Mouse (Mus musculus): ENCODE results near the gene Bicral. TPM values are rescaled to one million over a fixed set of nuclear protein-coding genes. Genes with fewer than 3 reads are reported as not detected.

The Bicral gene
- polyA plus RNA-seq, 1 experiment, result 1.8 TPM

GRCm38 (mm10) chr17:46888511-46889212, 30.4 kb upstream of the Bicral start:
- H3K36me3 ChIP-seq (replicated peaks; ENCODE audit: low read length), result peaks cover 14% of the 10 kb centered on the region
- peaks cover 60% of the 10 kb centered on the region for H3K4me1 ChIP-seq
- H3K4me3 ChIP-seq (replicated peaks), result peak overlapping the region; percentile 98
- TF ChIP-seq GATA1 (IDR thresholded peaks at IDR 0.05; ENCODE audit: borderline replicate concordance, low read length), result no peak
- TF ChIP-seq FLI1 (IDR thresholded peaks at IDR 0.05; ENCODE audit: low read length), result no peak
- H3K27me3 ChIP-seq (replicated peaks), result peaks cover 3% of the 10 kb centered on the region
- no peaks in the 10 kb centered on the region for H3K9me3 ChIP-seq

GRCm38 (mm10) chr17:46885910-46886643, 27.8 kb upstream of the Bicral start:
- H3K4me3 ChIP-seq (replicated peaks), result peak overlapping the region; percentile 38
- H3K9me3 ChIP-seq, result no peaks in the 10 kb centered on the region
- peaks cover 64% of the 10 kb centered on the region for H3K4me1 ChIP-seq
- TF ChIP-seq FLI1 (IDR thresholded peaks at IDR 0.05; ENCODE audit: low read length), result no peak
- TF ChIP-seq GATA1 (IDR thresholded peaks at IDR 0.05; ENCODE audit: borderline replicate concordance, low read length), result no peak
- no peaks in the 10 kb centered on the region for H3K36me3 ChIP-seq (replicated peaks; ENCODE audit: low read length)
- H3K27me3 ChIP-seq (replicated peaks), result peaks cover 12% of the 10 kb centered on the region

GRCm38 (mm10) chr17:46885218-46885909, 27.1 kb upstream of the Bicral start:
- Histone ChIP-seq H3K4me3 (replicated peaks) (peak overlapping the region; percentile 7), H3K9me3 (no peaks in the 10 kb centered on the region), H3K36me3 (replicated peaks; ENCODE audit: low read length) (no peaks in the 10 kb centered on the region), H3K27me3 (replicated peaks) (peaks cover 12% of the 10 kb centered on the region), H3K4me1 (peaks cover 66% of the 10 kb centered on the region)
- TF ChIP-seq GATA1 (IDR thresholded peaks at IDR 0.05; ENCODE audit: borderline replicate concordance, low read length), result no peak
- no peak for TF ChIP-seq FLI1 (IDR thresholded peaks at IDR 0.05; ENCODE audit: low read length)

GRCm38 (mm10) chr17:46884766-46885165, 26.5 kb upstream of the Bicral start:
- no peak overlapping the region for H3K4me3 ChIP-seq (replicated peaks)
- H3K36me3 ChIP-seq (replicated peaks; ENCODE audit: low read length), result no peaks in the 10 kb centered on the region
- H3K4me1 ChIP-seq, result peaks cover 72% of the 10 kb centered on the region
- no peaks in the 10 kb centered on the region for H3K9me3 ChIP-seq
- H3K27me3 ChIP-seq (replicated peaks), result peaks cover 12% of the 10 kb centered on the region
- TF ChIP-seq FLI1 (IDR thresholded peaks at IDR 0.05; ENCODE audit: low read length) (no peak), GATA1 (IDR thresholded peaks at IDR 0.05; ENCODE audit: borderline replicate concordance, low read length) (no peak)

GRCm38 (mm10) chr17:46883107-46883506, 24.8 kb upstream of the Bicral start:
- H3K36me3 ChIP-seq (replicated peaks; ENCODE audit: low read length), result no peaks in the 10 kb centered on the region
- peak overlapping the region; percentile 12 for H3K4me3 ChIP-seq (replicated peaks)
- peaks cover 12% of the 10 kb centered on the region for H3K27me3 ChIP-seq (replicated peaks)
- no peak for TF ChIP-seq FLI1 (IDR thresholded peaks at IDR 0.05; ENCODE audit: low read length)
- TF ChIP-seq GATA1 (IDR thresholded peaks at IDR 0.05; ENCODE audit: borderline replicate concordance, low read length), result no peak
- no peaks in the 10 kb centered on the region for H3K9me3 ChIP-seq
- peaks cover 72% of the 10 kb centered on the region for H3K4me1 ChIP-seq

- TF ChIP-seq GATA1 (IDR thresholded peaks at IDR 0.05; ENCODE audit: borderline replicate concordance, low read length) (no peak), FLI1 (IDR thresholded peaks at IDR 0.05; ENCODE audit: low read length) (no peak)
- Histone ChIP-seq H3K36me3 (replicated peaks; ENCODE audit: low read length) (no peaks in the 10 kb centered on the region), H3K27me3 (replicated peaks) (peaks cover 12% of the 10 kb centered on the region), H3K4me3 (replicated peaks) (peak overlapping the region; percentile 67), H3K4me1 (peaks cover 76% of the 10 kb centered on the region), H3K9me3 (no peaks in the 10 kb centered on the region)
Measured at GRCm38 (mm10) chr17:46881728-46882127, 23.4 kb upstream of the Bicral start.

- Histone ChIP-seq H3K36me3 (replicated peaks; ENCODE audit: low read length) (peaks cover under 1% of the 10 kb centered on the region), H3K27me3 (replicated peaks) (peaks cover 12% of the 10 kb centered on the region), H3K4me1 (peaks cover 72% of the 10 kb centered on the region), H3K9me3 (no peaks in the 10 kb centered on the region), H3K4me3 (replicated peaks) (peak overlapping the region; percentile 35)
- TF ChIP-seq FLI1 (IDR thresholded peaks at IDR 0.05; ENCODE audit: low read length) (no peak), GATA1 (IDR thresholded peaks at IDR 0.05; ENCODE audit: borderline replicate concordance, low read length) (no peak)
Measured at GRCm38 (mm10) chr17:46880322-46880721, 22.0 kb upstream of the Bicral start.

GRCm38 (mm10) chr17:46879841-46880311, 21.6 kb upstream of the Bicral start:
- TF ChIP-seq FLI1 (IDR thresholded peaks at IDR 0.05; ENCODE audit: low read length), result no peak
- peak overlapping the region; percentile 39 for H3K4me3 ChIP-seq (replicated peaks)
- peaks cover 72% of the 10 kb centered on the region for H3K4me1 ChIP-seq
- peaks cover 4% of the 10 kb centered on the region for H3K36me3 ChIP-seq (replicated peaks; ENCODE audit: low read length)
- no peaks in the 10 kb centered on the region; the same call in 1 of the 2 replicates for H3K9me3 ChIP-seq
- peaks cover 12% of the 10 kb centered on the region for H3K27me3 ChIP-seq (replicated peaks)

- H3K4me3 ChIP-seq (replicated peaks), result no peak overlapping the region
- peaks cover 81% of the 10 kb centered on the region for H3K4me1 ChIP-seq
- TF ChIP-seq FLI1 (IDR thresholded peaks at IDR 0.05; ENCODE audit: low read length), result no peak
- TF ChIP-seq GATA1 (IDR thresholded peaks at IDR 0.05; ENCODE audit: borderline replicate concordance, low read length), result no peak
- peaks cover under 1% of the 10 kb centered on the region for H3K27me3 ChIP-seq (replicated peaks)
- peaks cover 4% of the 10 kb centered on the region for H3K36me3 ChIP-seq (replicated peaks; ENCODE audit: low read length)
- no peaks in the 10 kb centered on the region; the same call in 1 of the 2 replicates for H3K9me3 ChIP-seq
Measured at GRCm38 (mm10) chr17:46877061-46877460, 18.8 kb upstream of the Bicral start.
